Mouse (Mus musculus) forebrain, postnatal 0 days (tissue): ENCODE data around the gene Pcsk4. TPM values are rescaled to one million over a fixed set of nuclear protein-coding genes. Genes with fewer than 3 reads are reported as not detected.
A peak's percentile ranks its signal among the peaks of the same experiment; 100 is the strongest.

Experiments
- ATAC-seq: fragments of 200-750 bp; cut with Nextera tagmentation; 2 replicates; pipeline ENCODE4 v1.8.0; 2017; ENCODE audit warnings: mild to moderate bottlenecking, moderate library complexity
- DNase-seq: peaks from one replicate; pipeline ENCODE4 v3.0.0-alpha.2; 2015
- H3K27ac ChIP-seq: fragments of 300-500 bp; sonication (generic); 2 replicates; pipeline ENCODE4 v1.5.1; 2014; ENCODE audit warnings: low read depth, mild to moderate bottlenecking, antibody characterized with exemption, low read length, moderate library complexity, mixed read lengths
- H3K27me3 ChIP-seq: fragments of 300-500 bp; sonication (generic); 2 replicates; pipeline ENCODE4 v1.6.1; 2014; ENCODE audit warnings: mild to moderate bottlenecking, low read length, mixed read lengths; ENCODE audit not compliant: insufficient read depth
- H3K36me3 ChIP-seq: fragments of 300-500 bp; sonication (generic); 2 replicates; pipeline ENCODE4 v1.6.1; 2014; ENCODE audit warnings: mild to moderate bottlenecking, moderate library complexity; ENCODE audit not compliant: insufficient read depth
- H3K4me1 ChIP-seq: fragments of 300-500 bp; sonication (generic); 2 replicates; pipeline ENCODE4 v1.6.1; 2014; ENCODE audit warnings: antibody characterized with exemption; ENCODE audit not compliant: insufficient read depth
- H3K4me2 ChIP-seq: fragments of 300-500 bp; sonication (generic); 2 replicates; pipeline ENCODE4 v1.6.1; 2014; ENCODE audit warnings: low read depth, mild to moderate bottlenecking, moderate library complexity
- H3K4me3 ChIP-seq: fragments of 300-500 bp; sonication (generic); 2 replicates; pipeline ENCODE4 v1.5.1; 2014; ENCODE audit warnings: low read depth, low read length, mixed read lengths
- H3K9ac ChIP-seq: fragments of 300-500 bp; sonication (generic); 2 replicates; pipeline ENCODE4 v1.6.1; 2014; ENCODE audit warnings: mild to moderate bottlenecking
- H3K9me3 ChIP-seq: fragments of 300-500 bp; sonication (generic); 2 replicates; pipeline ENCODE4 v1.6.1; 2016; ENCODE audit warnings: low read length
- CTCF ChIP-seq: sonication (generic); IDR thresholded peaks from 2 replicates; pipeline ENCODE4 v1.5.1; 2016; ENCODE audit warnings: antibody characterized with exemption, control low read depth, low read depth
- WGBS: fragments of 180-500 bp; shearing (Covaris S2); extraction: QIAGEN DNeasy Blood & Tissue Kit; methylation state at CpG from one replicate; pipeline ENCODE4 v1.1.7; 2014; 5-methylcytosine and 5-hydroxymethylcytosine counted together
- polyA plus RNA-seq: library from polyadenylated mRNA; unstranded; fragments of >200 nt; fragmentation: Nextera tagmentation; extraction: Ambion mirVana; gene quantifications from 2 replicates; pipeline ENCODE4 v1.2.1, GENCODE M21; 2015
- total RNA-seq: library from RNA; depleted of rRNA; stranded (reverse); fragments of >200 nt; gene quantifications from 2 replicates; pipeline ENCODE4 v1.2.3, GENCODE M21; 2014

The Pcsk4 gene
- total and polyA plus RNA-seq, 2 experiments from 2014 or later: 3.8 to 7.4 TPM

GRCm38 (mm10) chr10:80356737-80357136 lies 27.4 kb upstream of the Pcsk4 start:
- 4% methylated on average over 32 of the region's 34 CpGs for WGBS
- no peaks in the 10 kb centered on the region for H3K4me1 ChIP-seq
- H3K9ac ChIP-seq: peak overlapping the region; percentile 33; the same call in 1 of the 2 replicates
- ATAC-seq: peak; percentile 60
- peak overlapping the region; percentile 40 for H3K4me3 ChIP-seq
- no peaks in the 10 kb centered on the region for H3K36me3 ChIP-seq
- no peak for DNase-seq
- H3K27ac ChIP-seq: no peak overlapping the region
- peak overlapping the region; percentile 71 for H3K4me2 ChIP-seq
- no peaks in the 10 kb centered on the region for H3K9me3 ChIP-seq
- H3K27me3 ChIP-seq: peaks cover 55% of the 10 kb centered on the region
- no peak for TF ChIP-seq CTCF

- ATAC-seq (peak; percentile 44; the same call in 1 of the 2 replicates), DNase-seq (no peak)
- Histone ChIP-seq H3K36me3 (no peaks in the 10 kb centered on the region), H3K4me3 (peak within 1 kb of the TSS; percentile 40), H3K27ac (no peak within 1 kb of the TSS), H3K9me3 (no peaks in the 10 kb centered on the region), H3K4me1 (no peaks in the 10 kb centered on the region), H3K9ac (peak within 1 kb of the TSS; percentile 33; the same call in 1 of the 2 replicates), H3K27me3 (peaks cover 57% of the 10 kb centered on the region), H3K4me2 (peak within 1 kb of the TSS; percentile 71)
- 2% methylated on average over 49 of the region's 53 CpGs for WGBS
- no peak for TF ChIP-seq CTCF
Observed at GRCm38 (mm10) chr10:80356001-80356682, 26.8 kb upstream of the Pcsk4 start, which contains the start of gene Plk5. TSS of gene Plk5 (plus strand) at chr10:80356459.

GRCm38 (mm10) chr10:80355431-80355830 lies 26.1 kb upstream of the Pcsk4 start:
- Histone ChIP-seq H3K36me3 (no peaks in the 10 kb centered on the region), H3K4me3 (no peak overlapping the region), H3K9me3 (no peaks in the 10 kb centered on the region), H3K27ac (no peak overlapping the region), H3K27me3 (peaks cover 64% of the 10 kb centered on the region), H3K9ac (no peak overlapping the region), H3K4me1 (no peaks in the 10 kb centered on the region), H3K4me2 (no peak overlapping the region)
- TF ChIP-seq CTCF: no peak
- DNase-seq (no peak), ATAC-seq (no peak)
- WGBS: 8% methylated on average over 9 of the region's 9 CpGs

- H3K9ac ChIP-seq: no peak overlapping the region
- no peaks in the 10 kb centered on the region for H3K4me1 ChIP-seq
- no peak overlapping the region for H3K4me2 ChIP-seq
- 70% methylated on average over 8 of the region's 8 CpGs for WGBS
- H3K9me3 ChIP-seq: no peaks in the 10 kb centered on the region
- DNase-seq: no peak
- no peak overlapping the region for H3K4me3 ChIP-seq
- no peak for TF ChIP-seq CTCF
- peaks cover 68% of the 10 kb centered on the region for H3K27me3 ChIP-seq
- no peak overlapping the region for H3K27ac ChIP-seq
- ATAC-seq: no peak
- H3K36me3 ChIP-seq: no peaks in the 10 kb centered on the region
Observed at GRCm38 (mm10) chr10:80352727-80353126, 23.4 kb upstream of the Pcsk4 start.

GRCm38 (mm10) chr10:80351896-80352295 lies 22.6 kb upstream of the Pcsk4 start:
- Histone ChIP-seq H3K4me1 (no peaks in the 10 kb centered on the region), H3K9ac (no peak overlapping the region), H3K9me3 (no peaks in the 10 kb centered on the region), H3K27me3 (peaks cover 67% of the 10 kb centered on the region), H3K27ac (no peak overlapping the region), H3K4me3 (no peak overlapping the region), H3K36me3 (no peaks in the 10 kb centered on the region), H3K4me2 (no peak overlapping the region)
- no peak for TF ChIP-seq CTCF
- no peak for DNase-seq
- 22% methylated on average over 11 of the region's 11 CpGs for WGBS
- no peak for ATAC-seq

- DNase-seq: peak; percentile 85
- no peaks in the 10 kb centered on the region for H3K36me3 ChIP-seq
- no peaks in the 10 kb centered on the region for H3K4me1 ChIP-seq
- H3K27ac ChIP-seq: no peak overlapping the region
- H3K4me3 ChIP-seq: no peak overlapping the region
- no peaks in the 10 kb centered on the region for H3K9me3 ChIP-seq
- H3K27me3 ChIP-seq: peaks cover 62% of the 10 kb centered on the region
- peak; percentile 88 for ATAC-seq
- H3K9ac ChIP-seq: no peak overlapping the region
- WGBS: 3% methylated on average over 7 of the region's 7 CpGs
- peak; percentile 95 for TF ChIP-seq CTCF
- no peak overlapping the region for H3K4me2 ChIP-seq
Observed at GRCm38 (mm10) chr10:80350292-80350691, 21.0 kb upstream of the Pcsk4 start.

- H3K36me3 ChIP-seq: no peaks in the 10 kb centered on the region
- no peak overlapping the region for H3K4me2 ChIP-seq
- no peak for TF ChIP-seq CTCF
- no peak overlapping the region for H3K27ac ChIP-seq
- ATAC-seq: no peak
- peaks cover 74% of the 10 kb centered on the region for H3K27me3 ChIP-seq
- 12% methylated on average over 26 of the region's 26 CpGs for WGBS
- no peak overlapping the region for H3K4me3 ChIP-seq
- H3K9ac ChIP-seq: no peak overlapping the region
- no peak for DNase-seq
- no peaks in the 10 kb centered on the region for H3K9me3 ChIP-seq
- no peaks in the 10 kb centered on the region for H3K4me1 ChIP-seq
Observed at GRCm38 (mm10) chr10:80348981-80349380, 19.7 kb upstream of the Pcsk4 start.
